Mouse (Mus musculus): ENCODE measurements around the gene D10Wsu102e.

Gene D10Wsu102e

GRCm38 (mm10) chr10:83359956-83360355 is at the start of gene D10Wsu102e:
Gene D10Wsu102e, plus strand, starts transcription at chr10:83360221.
- peak; percentile 97 for DNase-seq

DNA sequence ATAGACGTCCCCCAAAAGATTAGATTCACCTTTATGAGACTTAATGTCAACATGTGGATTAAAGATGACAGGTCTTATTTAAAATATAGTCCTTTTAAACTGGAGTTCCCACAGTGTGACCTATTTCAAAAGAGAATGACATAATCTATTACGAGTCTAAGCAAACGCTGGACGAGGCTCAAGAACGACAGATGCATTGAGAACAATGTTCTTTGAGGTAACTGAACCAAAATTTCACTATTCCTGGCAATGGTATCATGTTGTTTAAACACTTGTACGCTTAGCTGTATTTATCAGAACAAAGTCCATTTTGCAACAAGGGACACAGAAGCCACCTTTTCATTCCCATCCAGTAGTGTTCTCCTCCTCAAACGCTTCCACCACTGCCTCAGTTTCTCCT is 49.7 kb upstream of the D10Wsu102e start:
- DNase-seq = no peak

DNA sequence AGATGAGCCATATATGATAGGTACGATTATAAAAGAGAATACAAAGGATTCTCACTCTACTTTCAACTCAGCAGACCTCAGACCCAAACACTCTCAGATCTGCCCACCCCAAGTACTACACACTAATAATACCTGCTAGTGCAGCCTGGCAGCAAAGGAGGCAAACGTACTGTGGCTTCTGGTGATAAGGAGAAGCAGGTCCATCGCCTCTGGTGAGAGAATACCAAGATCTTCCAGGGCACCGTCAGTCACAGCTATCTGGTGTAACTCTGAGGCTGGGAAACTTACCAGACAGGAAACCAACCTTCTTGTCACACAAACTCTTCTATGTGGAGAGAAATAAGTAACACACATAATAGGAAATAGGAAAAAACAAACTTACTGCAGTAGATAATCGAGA is 47.0 kb upstream of the D10Wsu102e start:
- no peak for DNase-seq

DNA sequence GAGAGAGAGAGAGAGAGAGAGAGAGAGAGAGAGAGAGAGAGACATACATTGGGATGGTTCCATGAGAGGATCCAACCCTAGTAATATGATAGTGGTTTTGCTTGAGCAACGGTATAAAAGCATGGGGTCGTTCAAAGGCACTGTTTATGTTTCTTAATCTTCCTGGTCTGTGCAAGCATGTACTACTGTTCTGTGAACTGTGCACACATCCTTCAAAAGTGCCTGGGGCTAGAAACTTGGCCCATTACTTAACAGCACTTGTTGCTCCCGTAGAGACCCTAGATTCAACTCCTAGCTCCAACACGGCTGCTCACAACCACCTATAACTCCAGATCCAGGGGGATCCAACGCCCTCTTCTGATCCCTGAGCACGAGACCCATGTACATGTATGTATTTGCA is 39.6 kb upstream of the D10Wsu102e start:
- no peak for DNase-seq

DNA sequence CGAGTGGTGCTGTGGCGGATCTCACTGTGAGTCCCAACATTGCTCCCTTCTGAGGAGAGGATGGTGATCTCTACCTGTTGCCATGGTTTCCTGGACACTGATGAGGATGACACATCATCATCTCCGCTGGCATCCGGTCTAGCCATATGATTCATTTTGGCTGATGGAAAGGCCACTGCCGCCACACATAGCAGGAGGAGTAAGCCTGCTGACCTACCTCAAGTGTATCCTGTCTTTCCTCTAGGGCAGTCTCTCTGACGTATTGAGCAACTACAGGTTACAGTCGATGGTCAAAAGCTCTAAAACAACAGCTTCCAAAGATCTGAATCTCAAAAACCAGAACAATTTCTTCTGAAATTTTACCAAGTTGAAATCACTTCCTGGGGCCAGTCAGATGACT is 39.2 kb upstream of the D10Wsu102e start:
- DNase-seq = no peak

DNA sequence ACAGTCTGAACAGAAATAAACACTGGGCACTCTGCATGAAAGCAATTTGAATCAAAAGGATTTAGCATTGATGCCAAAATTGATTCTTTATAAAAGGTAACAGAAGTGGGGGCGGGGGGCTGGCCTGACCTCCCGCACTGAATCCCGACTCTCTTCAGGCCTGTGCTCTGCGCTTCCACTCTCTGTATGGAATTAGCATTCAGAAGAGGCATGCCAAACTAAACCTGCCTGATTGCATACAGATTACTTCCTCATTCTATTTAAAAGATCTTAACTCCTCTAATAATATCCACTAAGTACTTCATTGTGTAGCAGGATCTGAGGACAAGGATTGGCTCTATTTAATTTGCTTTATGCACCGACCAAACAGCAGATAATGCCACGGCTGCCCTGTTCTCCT is 38.5 kb upstream of the D10Wsu102e start:
- DNase-seq = no peak

- DNase-seq = no peak
Measured at GRCm38 (mm10) chr10:83322551-83323100, 37.4 kb upstream of the D10Wsu102e start.

- no peak for DNase-seq
Measured at GRCm38 (mm10) chr10:83324871-83325270, 35.1 kb upstream of the D10Wsu102e start.

DNA sequence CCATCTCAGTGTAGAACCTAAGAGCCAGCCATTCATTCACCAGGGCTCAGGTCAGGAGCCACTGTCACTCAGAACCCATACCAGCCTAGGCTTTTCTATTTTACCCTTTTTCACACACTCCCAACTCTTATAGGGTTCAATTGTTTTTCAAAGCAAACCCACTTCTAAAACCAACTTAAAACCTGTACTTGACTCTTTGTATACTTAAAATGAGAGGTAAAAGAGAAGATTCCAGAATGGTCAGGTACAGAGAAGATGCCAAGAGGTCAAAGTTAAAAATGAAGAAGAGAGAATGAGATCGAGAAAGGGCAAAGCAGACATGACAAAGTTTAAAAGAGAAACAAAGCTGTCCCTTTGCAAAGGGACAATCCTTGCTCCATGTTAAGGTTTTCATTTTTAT is 34.1 kb upstream of the D10Wsu102e start:
- DNase-seq = no peak

- no peak for DNase-seq
Measured at GRCm38 (mm10) chr10:83326648-83327285, 33.3 kb upstream of the D10Wsu102e start.

DNA sequence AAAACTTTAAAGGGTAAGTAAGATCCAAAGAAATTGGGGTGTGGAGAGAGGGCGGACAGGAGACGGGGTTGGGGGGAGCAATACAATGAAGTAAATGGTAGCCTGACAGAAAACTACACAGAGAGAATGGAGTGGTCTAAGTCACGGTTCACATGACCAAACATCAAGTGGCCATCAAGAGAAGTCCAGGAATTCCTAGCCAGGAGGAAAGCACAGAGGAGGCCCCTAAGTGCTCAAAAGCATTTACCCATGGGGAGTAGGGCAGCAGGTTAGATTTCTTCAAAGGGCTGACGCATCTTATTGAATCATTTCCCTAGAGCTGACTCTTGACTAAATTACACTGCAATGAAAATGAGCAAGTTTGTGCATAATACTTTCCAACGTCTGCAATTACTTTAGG is 31.2 kb upstream of the D10Wsu102e start:
- DNase-seq = no peak

GRCm38 (mm10) chr10:83330336-83330735 is 29.7 kb upstream of the D10Wsu102e start:
- DNase-seq = no peak

DNA sequence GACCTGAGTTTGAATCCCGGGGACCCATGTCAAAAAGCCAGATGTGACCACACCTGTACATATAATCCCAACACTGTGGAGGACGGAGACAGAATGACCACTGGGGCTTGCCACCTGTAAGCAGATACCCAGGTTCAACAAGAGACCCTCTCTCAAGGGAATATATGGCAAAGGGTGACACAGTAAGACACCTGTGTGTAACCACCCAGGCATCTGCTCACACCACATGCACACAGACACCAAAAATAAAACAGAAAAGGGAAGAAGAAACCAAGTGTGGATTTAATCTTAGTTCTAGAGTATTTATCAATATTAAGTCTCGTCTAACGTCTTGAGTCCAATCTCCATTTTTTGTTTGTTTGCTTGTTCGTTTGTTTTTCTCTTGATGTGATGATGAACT is 28.2 kb upstream of the D10Wsu102e start:
- DNase-seq = no peak

- DNase-seq = no peak
Measured at GRCm38 (mm10) chr10:83332581-83332980, 27.4 kb upstream of the D10Wsu102e start.

- DNase-seq = no peak
Measured at GRCm38 (mm10) chr10:83336336-83336735, 23.7 kb upstream of the D10Wsu102e start.

GRCm38 (mm10) chr10:83337159-83337951 is 22.7 kb upstream of the D10Wsu102e start, which contains the start of gene Slc41a2:
Gene Slc41a2, minus strand, starts transcription at chr10:83337882.
- peak; percentile 61 for DNase-seq

DNA sequence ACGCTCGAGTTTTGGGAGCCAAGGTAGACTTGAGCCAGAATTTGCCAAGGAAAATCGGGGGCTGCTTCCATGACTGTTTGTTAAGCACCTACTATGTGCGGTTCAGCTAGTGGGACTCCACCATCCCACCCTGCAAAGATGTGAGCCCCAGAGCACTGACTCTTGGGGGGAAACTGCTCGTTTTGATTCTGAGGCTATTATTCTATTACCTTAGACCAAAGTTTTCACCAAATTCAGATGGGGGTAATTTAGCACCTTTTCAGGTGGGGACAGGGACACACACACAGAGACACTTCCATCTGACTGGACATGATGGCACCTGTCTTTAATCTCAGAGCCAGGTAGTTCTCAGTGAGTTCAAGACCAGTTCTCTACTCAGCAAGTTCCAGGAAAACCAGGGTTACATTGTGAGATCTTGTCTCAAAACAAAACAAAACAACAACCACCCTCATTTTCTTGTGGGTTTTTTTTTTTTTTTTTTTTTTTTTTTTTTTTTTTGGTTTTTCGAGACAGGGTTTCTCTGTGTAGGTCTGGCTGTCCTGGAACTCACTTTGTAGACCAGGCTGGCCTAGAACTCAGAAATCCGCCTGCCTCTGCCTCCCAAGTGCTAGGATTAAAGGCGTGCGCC is 21.9 kb upstream of the D10Wsu102e start:
- no peak for DNase-seq

GRCm38 (mm10) chr10:83341226-83341625 is 18.8 kb upstream of the D10Wsu102e start:
- DNase-seq = no peak

DNA sequence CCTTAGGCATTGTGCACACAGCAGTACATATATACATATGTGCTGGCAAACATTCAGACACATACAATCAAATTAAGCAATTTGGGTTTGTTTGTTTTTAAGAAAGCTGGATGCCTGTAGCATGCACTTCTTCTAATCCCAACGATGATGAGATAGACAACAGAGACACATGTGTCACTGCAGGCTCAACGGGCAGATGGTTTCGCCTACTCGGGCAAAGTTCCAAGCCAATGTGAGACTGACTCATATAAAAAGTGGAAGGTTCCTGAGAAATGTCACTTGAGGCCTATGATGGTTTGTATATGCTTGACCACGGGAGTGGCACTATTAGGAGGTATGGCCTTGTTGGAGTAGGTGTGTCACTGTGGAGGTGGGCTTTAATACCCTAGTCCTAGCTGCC is 16.9 kb upstream of the D10Wsu102e start:
- DNase-seq = no peak

DNA sequence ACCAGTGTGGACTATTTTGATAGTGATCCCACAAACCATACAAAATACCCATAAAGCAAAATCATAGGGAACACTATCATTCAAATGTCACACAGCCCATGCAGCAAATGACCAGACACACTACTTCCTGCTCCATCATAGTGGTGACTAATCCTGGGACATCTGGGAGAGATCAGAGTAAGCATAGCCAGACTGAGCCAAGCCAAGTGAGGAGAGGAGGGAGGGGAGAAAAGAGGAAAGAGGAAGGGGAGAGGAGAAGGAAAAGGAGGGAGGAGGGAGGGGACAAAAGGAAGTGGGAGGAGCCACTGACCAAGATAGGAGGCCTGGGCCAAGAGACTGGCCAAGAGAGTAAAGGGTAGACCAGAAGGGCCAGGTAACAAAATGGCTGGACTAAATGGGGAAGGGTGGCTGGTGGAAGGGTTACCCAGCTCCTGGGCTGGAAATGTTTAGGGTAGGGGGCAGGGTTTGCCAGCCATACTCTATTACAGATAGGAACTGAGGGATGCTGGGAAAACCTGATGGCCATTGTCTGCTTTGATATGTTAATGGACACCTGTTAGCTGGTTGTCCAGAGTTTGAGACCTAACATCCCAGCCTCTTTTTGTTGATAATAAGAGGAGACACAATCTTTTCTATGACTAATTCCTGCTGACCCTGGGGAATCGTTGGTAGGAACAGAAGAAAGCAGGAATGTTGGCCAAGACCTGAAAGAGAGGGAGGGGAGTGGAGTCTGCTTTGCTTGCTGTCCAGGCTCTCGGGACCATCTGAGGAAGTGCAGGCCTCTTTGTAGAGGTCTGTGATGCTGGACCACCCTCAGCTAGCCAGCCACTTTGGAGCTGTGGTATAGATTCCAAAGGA is 16.0 kb upstream of the D10Wsu102e start:
- no peak for DNase-seq

- no peak for DNase-seq
Measured at GRCm38 (mm10) chr10:83345693-83346358, 14.2 kb upstream of the D10Wsu102e start.

DNA sequence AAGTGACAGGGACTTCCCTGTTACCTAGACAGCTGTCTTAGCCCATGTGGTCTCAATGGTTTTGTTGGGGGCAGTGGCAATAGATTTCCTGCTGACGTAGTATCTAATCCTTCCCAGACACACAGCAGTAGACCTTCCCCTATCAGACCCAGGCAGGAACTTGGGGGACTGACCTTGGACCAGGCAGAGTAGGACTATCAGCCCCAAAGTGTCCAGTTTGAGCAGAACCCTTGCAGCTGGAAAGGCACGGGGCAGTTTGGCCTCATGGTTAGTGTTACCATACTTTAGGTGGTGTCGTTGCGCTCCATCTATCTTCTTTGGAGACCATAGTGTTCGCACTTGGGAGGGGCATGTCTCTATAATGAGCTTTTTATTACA is 13.7 kb upstream of the D10Wsu102e start:
- no peak for DNase-seq
